Comparison of ENCODE assay signal across 29 mouse cellular contexts in the genomic region with DNA sequence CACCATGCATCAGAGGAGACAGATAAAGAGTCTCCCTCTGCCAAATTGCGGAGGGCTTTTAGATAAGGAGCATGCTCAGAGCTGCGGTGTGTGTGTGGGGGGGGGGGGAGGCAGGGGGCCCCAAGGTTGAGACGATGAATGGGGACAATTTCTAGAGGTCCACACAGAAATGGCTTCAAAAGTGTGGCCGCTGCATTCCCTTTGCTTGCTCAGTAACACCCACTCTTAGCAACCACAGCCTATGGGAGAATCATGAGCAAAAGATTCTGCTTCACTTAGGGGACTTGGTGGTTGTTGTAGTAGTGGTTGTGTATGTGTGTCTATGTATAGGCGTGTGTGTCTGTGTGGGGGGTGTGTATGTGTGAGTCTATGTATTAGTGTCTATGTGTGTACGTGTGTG.
"Had no signal": no experiment of that assay in that cellular context is flagged by ENCODE, and none has a peak within 500 bp of the region (broad histone marks: within the 10 kb centered on the region; RNA-seq: fewer than 3 reads in every experiment).

No protein-coding gene starts in this region.

- H3K4me1 ChIP-seq: embryonic facial prominence, embryonic 10.5 days; embryonic facial prominence, embryonic 13.5 days; forebrain, embryonic 12.5 days had no signal

- H3K9ac ChIP-seq: embryonic facial prominence, embryonic 12.5 days; embryonic facial prominence, embryonic 13.5 days; embryonic facial prominence, embryonic 15.5 days; forebrain, embryonic 12.5 days; forebrain, embryonic 13.5 days; forebrain, embryonic 15.5 days; forebrain, postnatal 0 days had no signal

- H3K4me2 ChIP-seq: embryonic facial prominence, embryonic 12.5 days; embryonic facial prominence, embryonic 13.5 days; embryonic facial prominence, embryonic 15.5 days; forebrain, embryonic 12.5 days; forebrain, embryonic 13.5 days; forebrain, embryonic 15.5 days had no signal

- ATAC-seq: forebrain, embryonic 13.5 days; forebrain, embryonic 14.5 days; forebrain, embryonic 15.5 days; forebrain, embryonic 16.5 days; forebrain, postnatal 0 days had no signal

- H3K4me3 ChIP-seq: embryonic facial prominence, embryonic 10.5 days; embryonic facial prominence, embryonic 12.5 days; embryonic facial prominence, embryonic 13.5 days; embryonic facial prominence, embryonic 15.5 days; erythroblast, embryonic 14.5 days; forebrain, embryonic 10.5 days; forebrain, embryonic 12.5 days; forebrain, embryonic 13.5 days; forebrain, embryonic 15.5 days; gastrocnemius, adult 2 months; heart, adult 2 months; heart, embryonic 10.5 days had no signal

- DNase-seq: cerebellum, adult 2 months; cerebellum, adult 8-10 months; cerebellum, adult 9-10 months; cerebellum, adult 9-11 months; cerebellum, postnatal 10 days; cerebellum, postnatal 14 days; cerebellum, postnatal 25 days; cerebellum, postnatal 36 days; embryo, embryonic 11 days; forebrain, postnatal 0 days; gastrocnemius, adult 2 months; gastrocnemius, postnatal 10 days; gastrocnemius, postnatal 14 days; gastrocnemius, postnatal 25 days; gastrocnemius, postnatal 36 days; heart, adult 18-20 months; heart, adult 2 months had no signal

- H3K27ac ChIP-seq: embryonic facial prominence, embryonic 10.5 days; embryonic facial prominence, embryonic 12.5 days; embryonic facial prominence, embryonic 13.5 days; embryonic facial prominence, embryonic 15.5 days; forebrain, embryonic 10.5 days; forebrain, embryonic 12.5 days; forebrain, embryonic 13.5 days; forebrain, embryonic 15.5 days; gastrocnemius, adult 2 months; heart, adult 2 months; heart, embryonic 10.5 days had no signal

- H3K9me3 ChIP-seq: embryonic facial prominence, embryonic 10.5 days; embryonic facial prominence, embryonic 12.5 days; embryonic facial prominence, embryonic 13.5 days; embryonic facial prominence, embryonic 15.5 days; forebrain, embryonic 10.5 days; forebrain, embryonic 12.5 days; forebrain, embryonic 13.5 days; forebrain, embryonic 15.5 days; heart, embryonic 10.5 days had no signal

- H3K27me3 ChIP-seq: embryonic facial prominence, embryonic 12.5 days; embryonic facial prominence, embryonic 13.5 days; embryonic facial prominence, embryonic 15.5 days; forebrain, embryonic 12.5 days; forebrain, embryonic 13.5 days; forebrain, embryonic 15.5 days had no signal
